Mouse (Mus musculus) lung, postnatal 14 days (tissue): Measurements from ENCODE around the gene Fopnl.

Source experiments
- DNase-seq: peaks from one replicate; pipeline ENCODE4 v3.0.0; 2021

Gene Fopnl

GRCm38 (mm10) chr16:14316884-14317876 is at the start of gene Fopnl:
TSS of gene Fopnl (minus strand) at chr16:14317405.
- DNase-seq, result peak; percentile 98

- no peak for DNase-seq
Measured at GRCm38 (mm10) chr16:14366017-14366416, 48.8 kb upstream of the Fopnl start.

GRCm38 (mm10) chr16:14365457-14365856 is 48.3 kb upstream of the Fopnl start:
- DNase-seq, result no peak

GRCm38 (mm10) chr16:14364066-14364465 is 46.9 kb upstream of the Fopnl start:
- no peak for DNase-seq

- no peak for DNase-seq
Measured at GRCm38 (mm10) chr16:14363496-14363895, 46.3 kb upstream of the Fopnl start.

- DNase-seq, result no peak
Measured at GRCm38 (mm10) chr16:14362099-14362820, 45.1 kb upstream of the Fopnl start.

GRCm38 (mm10) chr16:14361362-14362098 is 44.3 kb upstream of the Fopnl start, which contains the start of gene Abcc1:
TSS of gene Abcc1 (plus strand) at chr16:14361558.
- peak; percentile 70 for DNase-seq

GRCm38 (mm10) chr16:14360931-14361330 is 43.7 kb upstream of the Fopnl start:
- DNase-seq, result no peak

GRCm38 (mm10) chr16:14358531-14358930 is 41.3 kb upstream of the Fopnl start:
- DNase-seq, result no peak

GRCm38 (mm10) chr16:14357859-14358258 is 40.7 kb upstream of the Fopnl start:
- no peak for DNase-seq

GRCm38 (mm10) chr16:14352663-14353062 is 35.5 kb upstream of the Fopnl start:
- DNase-seq, result no peak

- DNase-seq, result no peak
Measured at GRCm38 (mm10) chr16:14352234-14352633, 35.0 kb upstream of the Fopnl start.

GRCm38 (mm10) chr16:14351571-14351970 is 34.4 kb upstream of the Fopnl start:
- DNase-seq, result no peak

GRCm38 (mm10) chr16:14344967-14345366 is 27.8 kb upstream of the Fopnl start:
- DNase-seq, result no peak

- DNase-seq, result no peak
Measured at GRCm38 (mm10) chr16:14328156-14328555, 11.0 kb upstream of the Fopnl start.

GRCm38 (mm10) chr16:14320494-14320893 is 3.3 kb upstream of the Fopnl start:
- no peak for DNase-seq

- DNase-seq, result no peak
Measured at GRCm38 (mm10) chr16:14319681-14320080, 2.5 kb upstream of the Fopnl start.

GRCm38 (mm10) chr16:14312914-14313313 is 4.3 kb downstream of the Fopnl start:
- DNase-seq, result no peak

GRCm38 (mm10) chr16:14311371-14311770 is 5.8 kb downstream of the Fopnl start:
- DNase-seq, result peak; percentile 49

GRCm38 (mm10) chr16:14309833-14310232 is 7.4 kb downstream of the Fopnl start:
- no peak for DNase-seq

GRCm38 (mm10) chr16:14308245-14309073 is 8.7 kb downstream of the Fopnl start:
- DNase-seq, result no peak

- DNase-seq, result no peak
Measured at GRCm38 (mm10) chr16:14307373-14307772, 9.8 kb downstream of the Fopnl start.
